Mouse (Mus musculus) ES-Bruce4 (cell line): Measurements from ENCODE around the gene Zbtb39. TPM values are rescaled to one million over a fixed set of nuclear protein-coding genes. Genes with fewer than 3 reads are reported as not detected.

Source experiments
- H3K27ac ChIP-seq: 2 replicates; pipeline ENCODE4 v1.5.1; 2012; ENCODE audit warnings: low read length, inconsistent platforms; ENCODE audit not compliant: insufficient read depth
- H3K27me3 ChIP-seq: 2 replicates; pipeline ENCODE4 v1.6.1; 2012; ENCODE audit warnings: mild to moderate bottlenecking, low read length, inconsistent platforms; ENCODE audit not compliant: control insufficient read depth, poor library complexity, insufficient read depth, severe bottlenecking
- H3K36me3 ChIP-seq: 2 replicates; pipeline ENCODE4 v1.6.1; 2012; ENCODE audit warnings: inconsistent platforms, mild to moderate bottlenecking, low read length, moderate library complexity; ENCODE audit not compliant: control insufficient read depth, poor library complexity, insufficient read depth, severe bottlenecking
- H3K4me1 ChIP-seq: one replicate; pipeline ENCODE4 v1.8.1; 2011; ENCODE audit warnings: low read length; ENCODE audit not compliant: control insufficient read depth, insufficient read depth
- H3K4me3 ChIP-seq: 2 replicates; pipeline ENCODE4 v1.5.1; 2011; ENCODE audit warnings: low read depth, mild to moderate bottlenecking, low read length
- H3K9ac ChIP-seq: 2 replicates; pipeline ENCODE4 v1.6.1; 2012; ENCODE audit warnings: low read depth, mild to moderate bottlenecking, inconsistent platforms; ENCODE audit not compliant: poor library complexity, severe bottlenecking
- H3K9me3 ChIP-seq: replicated peaks from 2 replicates; pipeline ENCODE4 v1.6.1; 2012; ENCODE audit warnings: mild to moderate bottlenecking, low read length, inconsistent platforms; ENCODE audit not compliant: control insufficient read depth, poor library complexity, insufficient read depth, severe bottlenecking
- CTCF ChIP-seq: IDR thresholded peaks from one replicate; pipeline ENCODE4 v1.8.1; 2011; ENCODE audit warnings: low read depth, low read length
- EP300 ChIP-seq: IDR thresholded peaks from 2 replicates; pipeline ENCODE4 v1.6.1; 2011; ENCODE audit warnings: low read depth, low read length; ENCODE audit not compliant: insufficient read depth
- POLR2A ChIP-seq: IDR thresholded peaks from one replicate; pipeline ENCODE4 v1.8.1; 2011; ENCODE audit warnings: low read length; ENCODE audit not compliant: insufficient read depth
- polyA plus RNA-seq: library from polyadenylated mRNA; stranded (reverse); fragments of >200 nt; gene quantifications from 2 replicates; pipeline ENCODE4 v1.2.4, GENCODE M21; 2011; ENCODE audit warnings: low read depth; ENCODE audit not compliant: missing spikeins, insufficient read depth, insufficient read length

Gene Zbtb39
- polyA plus RNA-seq = 14.6 and 15.6 TPM in 2 replicates

- Histone ChIP-seq H3K27ac (no peak within 1 kb of the TSS), H3K4me1 (peaks cover 1% of the 10 kb centered on the region)
- TF ChIP-seq EP300 (no peak), CTCF (peak; percentile 32)
These were observed at the start of gene Zbtb39 for GRCm38 (mm10) chr10:127739083-127739660. Zbtb39 (plus strand) TSS chr10:127739538.

GRCm38 (mm10) chr10:127691053-127691452, 48.3 kb upstream of the Zbtb39 start:
- no peak overlapping the region for H3K27ac ChIP-seq
- no peak overlapping the region for H3K9ac ChIP-seq
- no peaks in the 10 kb centered on the region for H3K27me3 ChIP-seq
- H3K4me3 ChIP-seq = no peak overlapping the region
- H3K4me1 ChIP-seq = no peaks in the 10 kb centered on the region
- H3K36me3 ChIP-seq = peaks cover 15% of the 10 kb centered on the region
- H3K9me3 ChIP-seq = no peaks in the 10 kb centered on the region
- no peak for TF ChIP-seq POLR2A
- TF ChIP-seq CTCF = peak; percentile 52
- TF ChIP-seq EP300 = no peak

More at GRCm38 (mm10) chr10:127739083-127739660, at the start of gene Zbtb39:
- no peaks in the 10 kb centered on the region for H3K9me3 ChIP-seq
- H3K4me3 ChIP-seq = peak within 1 kb of the TSS; percentile 87
- peak within 1 kb of the TSS; percentile 97 for H3K9ac ChIP-seq
- no peaks in the 10 kb centered on the region for H3K27me3 ChIP-seq
- H3K36me3 ChIP-seq = peaks cover 21% of the 10 kb centered on the region

- H3K27me3 ChIP-seq = no peaks in the 10 kb centered on the region
- no peak overlapping the region for H3K27ac ChIP-seq
- H3K9me3 ChIP-seq = no peaks in the 10 kb centered on the region
- H3K4me3 ChIP-seq = no peak overlapping the region
- no peaks in the 10 kb centered on the region for H3K4me1 ChIP-seq
- TF ChIP-seq CTCF (no peak), EP300 (no peak), POLR2A (no peak)
- peaks cover 26% of the 10 kb centered on the region for H3K36me3 ChIP-seq
- no peak overlapping the region for H3K9ac ChIP-seq
These were observed 44.7 kb upstream of the Zbtb39 start for GRCm38 (mm10) chr10:127694636-127695035.

GRCm38 (mm10) chr10:127695775-127696174, 43.6 kb upstream of the Zbtb39 start:
- Histone ChIP-seq H3K9me3 (no peaks in the 10 kb centered on the region), H3K4me1 (no peaks in the 10 kb centered on the region), H3K36me3 (peaks cover 25% of the 10 kb centered on the region), H3K27me3 (no peaks in the 10 kb centered on the region), H3K27ac (no peak overlapping the region), H3K9ac (no peak overlapping the region), H3K4me3 (no peak overlapping the region)
- TF ChIP-seq CTCF = no peak
- no peak for TF ChIP-seq POLR2A
- no peak for TF ChIP-seq EP300

- Histone ChIP-seq H3K27me3 (no peaks in the 10 kb centered on the region), H3K9me3 (no peaks in the 10 kb centered on the region), H3K9ac (no peak overlapping the region), H3K27ac (no peak overlapping the region), H3K36me3 (peaks cover 19% of the 10 kb centered on the region), H3K4me3 (no peak overlapping the region), H3K4me1 (no peaks in the 10 kb centered on the region)
- no peak for TF ChIP-seq CTCF
- TF ChIP-seq EP300 = no peak
- TF ChIP-seq POLR2A = no peak
These were observed 40.4 kb upstream of the Zbtb39 start for GRCm38 (mm10) chr10:127698966-127699365.

GRCm38 (mm10) chr10:127703299-127703698, 36.0 kb upstream of the Zbtb39 start:
- no peaks in the 10 kb centered on the region for H3K9me3 ChIP-seq
- TF ChIP-seq POLR2A (no peak), EP300 (no peak), CTCF (no peak)
- peaks cover under 1% of the 10 kb centered on the region for H3K36me3 ChIP-seq
- H3K4me1 ChIP-seq = no peaks in the 10 kb centered on the region
- H3K4me3 ChIP-seq = no peak overlapping the region
- no peak overlapping the region for H3K9ac ChIP-seq
- H3K27me3 ChIP-seq = no peaks in the 10 kb centered on the region
- H3K27ac ChIP-seq = no peak overlapping the region
